Mouse (Mus musculus) frontal cortex, adult 2 months (tissue): ENCODE measurements around the gene Insl6. TPM values are rescaled to one million over a fixed set of nuclear protein-coding genes. Genes with fewer than 3 reads are reported as not detected.
A peak's percentile ranks its signal among the peaks of the same experiment; 100 is the strongest.

Experiments
- DNase-seq, 2 experiments: peaks; one replicate each; pipeline ENCODE4 v3.0.0; 2022; ENCODE audit warnings: low spot score in 1 of 2; ENCODE audit errors: extremely low spot score in 1 of 2
- polyA plus RNA-seq: library from polyadenylated mRNA; depleted of rRNA; stranded (reverse); fragments of >200 nt; gene quantifications from 2 replicates; pipeline ENCODE4 v1.2.3, GENCODE M21; 2012; rRNA removed

Insl6 gene
- polyA plus RNA-seq, 1 experiment: 0.94 TPM

DNA sequence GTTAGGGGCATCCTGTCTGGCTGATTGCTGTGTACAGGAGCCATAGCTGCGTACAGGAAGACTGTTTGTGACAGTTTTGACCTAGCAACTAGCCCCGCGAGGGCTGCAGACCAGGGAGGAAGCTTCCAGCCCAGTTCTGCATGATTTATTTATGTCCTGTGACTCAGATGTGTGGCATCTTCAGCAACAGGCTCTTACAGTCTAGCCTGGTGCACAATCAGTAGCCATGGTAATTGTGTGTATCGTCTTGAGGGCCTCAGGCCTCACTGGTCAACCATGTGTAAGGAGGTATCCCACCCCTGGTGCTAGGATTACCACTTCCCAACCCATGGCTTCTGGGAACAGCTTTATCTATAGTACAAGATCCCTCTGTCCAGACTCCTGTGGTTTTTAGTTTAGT is 32.6 kb downstream of the Insl6 start:
- DNase-seq: no peak

DNA sequence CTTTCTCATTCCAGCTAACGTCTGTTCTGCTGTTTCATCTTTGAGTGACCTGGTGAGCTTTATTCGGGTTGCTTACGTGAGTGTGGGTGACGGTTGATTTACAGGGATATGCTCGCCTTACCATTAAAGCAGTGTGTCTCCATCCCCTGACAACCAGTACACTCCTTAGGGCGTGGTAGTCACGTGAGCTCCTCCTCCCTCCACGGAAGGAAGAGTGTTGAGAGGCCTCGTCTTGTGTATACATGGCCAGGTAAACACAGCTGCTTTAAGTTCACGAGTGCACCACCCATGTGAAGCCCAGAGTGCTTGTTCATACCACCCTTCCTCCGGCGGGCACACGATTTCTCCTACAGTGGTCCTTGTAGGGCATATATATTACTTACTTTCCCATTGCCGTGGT is 33.6 kb downstream of the Insl6 start:
- DNase-seq: no peak

DNA sequence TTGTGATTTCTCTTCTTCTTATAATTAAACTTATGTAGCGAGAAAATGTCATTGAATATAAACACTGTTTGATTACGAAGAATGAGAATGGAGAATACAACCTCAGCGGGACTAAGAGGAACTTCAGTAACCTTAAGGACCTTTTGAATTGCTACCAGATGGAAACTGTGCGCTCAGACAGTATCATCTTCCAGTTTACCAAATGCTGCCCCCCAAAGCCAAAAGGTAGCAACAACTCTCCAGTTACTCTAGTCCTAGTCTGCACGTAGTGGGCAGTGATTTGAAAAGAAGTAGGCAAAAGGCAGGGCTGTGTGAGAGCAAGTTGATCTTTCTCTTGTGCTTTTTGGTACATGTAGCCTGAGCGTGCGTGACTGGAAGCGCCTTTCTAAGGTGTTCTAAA is 37.3 kb downstream of the Insl6 start:
- no peak for DNase-seq

DNA sequence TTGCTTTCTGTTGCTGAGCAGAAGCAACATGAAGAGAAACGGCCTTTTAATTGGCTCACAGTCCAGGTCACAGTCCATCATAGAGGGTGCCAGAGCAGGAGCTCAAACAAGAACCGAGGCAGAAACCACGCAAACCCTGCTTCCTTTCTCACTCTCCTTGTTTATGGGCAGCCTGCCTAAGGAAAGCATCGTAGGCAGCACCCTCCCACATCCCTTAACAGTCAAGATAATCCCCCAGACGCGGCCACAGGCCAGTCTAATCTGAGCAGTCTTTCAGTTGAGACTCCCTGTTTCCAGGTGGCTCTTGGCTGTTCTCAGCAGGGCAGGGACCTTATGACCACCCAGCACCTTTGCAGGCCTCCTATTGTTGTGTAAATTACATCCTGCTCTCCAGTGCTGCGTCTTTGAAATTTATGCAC is 39.7 kb downstream of the Insl6 start:
- peak in 1 of 2 experiments; percentile 54 for DNase-seq

DNA sequence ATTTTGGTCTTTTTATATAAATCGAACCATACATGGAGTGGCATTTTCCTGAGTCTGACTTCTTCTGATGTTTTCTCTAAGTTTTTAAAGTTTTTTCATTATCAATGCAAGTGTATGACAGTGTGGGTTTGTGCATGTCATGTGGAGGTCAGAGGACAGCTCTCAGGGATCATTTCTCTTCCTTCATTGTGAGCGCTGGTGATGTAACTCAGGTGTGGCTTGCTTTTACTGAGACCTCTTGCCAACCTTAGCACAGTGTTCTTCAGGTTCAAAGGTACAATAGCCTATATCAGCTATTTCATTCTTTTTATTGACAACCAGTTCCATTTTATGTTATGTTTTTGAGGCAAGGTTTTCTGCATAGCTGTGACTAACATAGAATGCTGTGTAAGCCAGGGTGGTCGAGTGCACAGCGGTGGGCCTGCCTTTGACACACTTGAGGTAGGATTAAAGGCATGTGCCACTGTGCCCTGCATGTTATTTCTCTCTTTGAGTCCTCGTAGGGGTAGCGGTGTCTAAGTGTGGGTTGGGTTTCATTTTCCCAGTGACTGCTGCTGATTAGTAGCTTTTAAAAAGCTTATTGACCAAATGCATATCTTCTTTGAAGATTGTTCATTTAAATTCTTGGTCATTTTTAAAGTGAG is 46.1 kb downstream of the Insl6 start:
- no peak for DNase-seq

DNA sequence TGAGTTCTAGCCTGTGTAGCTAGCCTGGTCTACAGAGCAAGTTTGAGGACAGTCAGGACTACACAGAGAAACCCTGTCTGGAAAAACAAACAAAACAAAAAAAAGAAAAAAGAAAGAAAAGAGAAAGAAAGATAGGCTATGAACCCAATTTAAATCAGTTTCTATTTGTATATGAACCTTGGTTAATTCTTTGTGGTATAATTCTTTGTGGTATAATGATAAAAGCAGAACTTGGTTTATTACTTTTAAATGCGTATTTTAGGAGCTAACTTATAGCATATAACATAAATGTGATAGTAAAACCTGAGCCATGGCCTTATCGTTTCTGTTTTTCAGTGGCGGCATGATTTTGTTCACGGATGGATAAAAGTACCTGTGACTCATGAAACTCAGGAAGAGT is 48.7 kb downstream of the Insl6 start:
- DNase-seq: no peak

DNA sequence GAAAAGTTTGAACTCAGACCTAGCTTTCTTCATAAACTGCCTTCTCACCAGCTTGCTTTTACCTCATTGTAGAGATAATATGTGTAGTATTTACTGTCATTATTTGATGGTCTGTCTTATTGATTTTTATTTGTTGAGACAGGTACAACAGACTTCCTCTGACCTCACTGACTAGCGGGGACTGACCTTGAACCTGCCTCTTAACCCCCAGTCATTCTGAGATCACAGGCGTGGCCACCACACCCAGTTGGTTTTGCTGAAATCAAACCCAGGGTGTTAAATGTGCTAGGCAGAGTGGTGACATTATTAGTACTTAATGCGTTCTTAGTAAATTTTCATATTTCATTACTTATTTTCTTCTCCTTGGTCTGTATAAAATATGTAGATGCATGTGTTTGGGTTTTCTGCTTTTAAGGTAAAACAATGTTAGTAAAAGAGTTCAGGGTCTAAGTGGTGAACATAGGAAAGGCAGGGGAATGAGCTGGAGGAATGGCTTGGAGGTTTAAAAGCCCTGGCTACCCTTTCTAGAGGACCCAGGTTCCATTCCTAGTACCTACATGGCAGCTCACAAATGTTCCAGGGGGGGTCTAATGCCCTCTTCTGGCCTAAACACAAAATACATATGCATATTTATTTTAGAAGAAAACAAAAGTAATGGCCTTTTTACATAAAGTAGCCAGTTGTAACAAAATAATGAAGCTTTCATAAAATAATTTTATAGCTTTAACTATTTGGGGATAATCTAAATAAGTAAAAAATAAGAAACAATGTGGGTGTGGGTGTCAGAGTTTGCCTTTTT is 52.9 kb downstream of the Insl6 start:
- no peak for DNase-seq

Other genes with a start within 250 kb of the Insl6 start
- 19.2 and 20.1 TPM in 2 replicates for gene Rcl1, start 224.0 kb downstream of the Insl6 start, polyA plus RNA-seq
- gene Jak2, start 73.5 kb downstream of the Insl6 start, polyA plus RNA-seq: 25.2 and 26.6 TPM in 2 replicates
- 0.80 and 1.3 TPM in 2 replicates for gene Rln1, start 9.3 kb upstream of the Insl6 start, polyA plus RNA-seq
- 41.5 and 47.3 TPM in 2 replicates for gene Plgrkt, start 42.0 kb upstream of the Insl6 start, polyA plus RNA-seq
- gene Cd274, start 42.1 kb upstream of the Insl6 start, polyA plus RNA-seq: 1.6 and 1.7 TPM in 2 replicates
- gene Pdcd1lg2, start 85.6 kb upstream of the Insl6 start, polyA plus RNA-seq: 0.10 TPM in 1 of 2 replicates, not detected in the other
- 31.9 and 32.1 TPM in 2 replicates for gene Ric1, start 196.9 kb upstream of the Insl6 start, polyA plus RNA-seq